Mouse (Mus musculus) liver (tissue): ENCODE results near the gene Slc27a1.

Experiments
- DNase-seq: peaks from one replicate; pipeline ENCODE4 v3.0.0-alpha.2; 2020; ENCODE audit warnings: mixed read lengths

The Slc27a1 gene

GRCm38 (mm10) chr8:71588762-71589161 is 20.1 kb downstream of the Slc27a1 start:
- no peak for DNase-seq

- no peak for DNase-seq
Observed at GRCm38 (mm10) chr8:71591017-71591416, 22.3 kb downstream of the Slc27a1 start.

- peak; percentile 96 for DNase-seq
Observed at GRCm38 (mm10) chr8:71591471-71592373, 23.0 kb downstream of the Slc27a1 start, which contains the start of gene Pgls. Pgls (plus strand) TSS chr8:71592176.

GRCm38 (mm10) chr8:71592374-71593170 is 23.9 kb downstream of the Slc27a1 start:
- DNase-seq, result no peak

- no peak for DNase-seq
Observed at GRCm38 (mm10) chr8:71593556-71594323, 25.1 kb downstream of the Slc27a1 start.

- no peak for DNase-seq
Observed at GRCm38 (mm10) chr8:71594324-71594722, 25.6 kb downstream of the Slc27a1 start.

GRCm38 (mm10) chr8:71595862-71596261 is 27.2 kb downstream of the Slc27a1 start:
- peak; percentile 89 for DNase-seq

- DNase-seq, result no peak
Observed at GRCm38 (mm10) chr8:71596384-71596783, 27.7 kb downstream of the Slc27a1 start.

- DNase-seq, result no peak
Observed at GRCm38 (mm10) chr8:71596798-71597197, 28.1 kb downstream of the Slc27a1 start.

- no peak for DNase-seq
Observed at GRCm38 (mm10) chr8:71597451-71597850, 28.8 kb downstream of the Slc27a1 start, which contains the start of gene Fam129c. Fam129c (plus strand) TSS chr8:71597648.

GRCm38 (mm10) chr8:71598375-71598774 is 29.7 kb downstream of the Slc27a1 start:
- DNase-seq, result no peak

- DNase-seq, result no peak
Observed at GRCm38 (mm10) chr8:71598841-71599240, 30.2 kb downstream of the Slc27a1 start.

GRCm38 (mm10) chr8:71601939-71602665 is 33.4 kb downstream of the Slc27a1 start:
- DNase-seq, result no peak

- peak; percentile 69 for DNase-seq
Observed at GRCm38 (mm10) chr8:71602666-71603334, 34.1 kb downstream of the Slc27a1 start.

- no peak for DNase-seq
Observed at GRCm38 (mm10) chr8:71604021-71604420, 35.3 kb downstream of the Slc27a1 start.

GRCm38 (mm10) chr8:71610822-71611651 is 42.4 kb downstream of the Slc27a1 start, which contains the start of gene Colgalt1:
Colgalt1 (plus strand) TSS chr8:71610998.
- DNase-seq, result peak; percentile 98

- DNase-seq, result no peak
Observed at GRCm38 (mm10) chr8:71612141-71612540, 43.5 kb downstream of the Slc27a1 start.

GRCm38 (mm10) chr8:71613418-71613817 is 44.7 kb downstream of the Slc27a1 start:
- no peak for DNase-seq

- DNase-seq, result no peak
Observed at GRCm38 (mm10) chr8:71619786-71620185, 51.1 kb downstream of the Slc27a1 start.

GRCm38 (mm10) chr8:71625088-71625487 is 56.4 kb downstream of the Slc27a1 start:
- no peak for DNase-seq
